Mouse (Mus musculus) stomach, postnatal 0 days (tissue): ENCODE results near the gene Cmas.

ENCODE experiments used
- CTCF ChIP-seq: IDR thresholded peaks from 2 replicates; pipeline ENCODE4 v1.5.1; 2016; ENCODE audit warnings: antibody characterized with exemption, low read depth, mild to moderate bottlenecking, moderate library complexity
- EP300 ChIP-seq: optimal IDR thresholded peaks from 2 replicates; pipeline ENCODE3; 2016; ENCODE audit warnings: antibody characterized with exemption

GRCm38 (mm10) chr6:142795087-142795486 lies 38.6 kb downstream of the Cmas start:
- TF ChIP-seq CTCF (no peak), EP300 (no peak)
